Mouse (Mus musculus) Patski (cell line): ENCODE data around the gene Bcat1. TPM values are rescaled to one million over a fixed set of nuclear protein-coding genes. Genes with fewer than 3 reads are reported as not detected.
"Not testable (repeated sequence)": the region's sequence is repeated elsewhere in the genome, so short reads cannot be mapped to it uniquely, and the experiment has no call there.

Experiments
- ATAC-seq: fragments of 100-300 bp; one replicate; pipeline ENCODE4 v1.8.0; 2021
- CTCF ChIA-PET: fragments of 350-600 bp; sonication (Branson Sonifier 250); formaldehyde crosslinking; loops from one replicate; lab custom pipeline; 2022; ENCODE audit warnings: inconsistent platforms; lab: Charles Lee
- POLR2A ChIA-PET: fragments of 350-600 bp; sonication (Branson Sonifier 250); formaldehyde crosslinking; loops from one replicate; lab custom pipeline; 2022; ENCODE audit warnings: antibody characterized with exemption, inconsistent platforms; lab: Charles Lee
- DNase-seq: peaks from one replicate; pipeline ENCODE4 v3.0.0-alpha.2; 2011; ENCODE audit warnings: low read depth, low spot score
- H3K27me3 ChIP-seq: fragments of 371-371 bp; one replicate; pipeline ENCODE4 v1.5.1; 2021
- CTCF ChIP-seq: fragments of 100-300 bp; IDR thresholded peaks from one replicate; pipeline ENCODE4 v1.5.1; 2021
- in situ Hi-C: fragments of 300-500 bp; cut with MboI; formaldehyde crosslinking; loops from 3 replicates; pipeline ENCODE4 v1.11.1; 2018; ENCODE audit warnings: low pct_unique_long_range_greater_than_20kb, mixed read lengths
- polyA plus RNA-seq: library from polyadenylated mRNA; unstranded; gene quantifications from one replicate; pipeline ENCODE4 v1.2.3, GENCODE M21; 2021

Gene Bcat1
- polyA plus RNA-seq, 1 experiment from 2014 or later: 57.1 TPM

- ChIA-PET CTCF (no interaction called here), POLR2A (no interaction called here)
- ATAC-seq (no peak), DNase-seq (no peak)
- no peak for TF ChIP-seq CTCF
- no peaks in the 10 kb centered on the region for H3K27me3 ChIP-seq
- in situ Hi-C loops: no loop called here
Observed at GRCm38 (mm10) chr6:145115476-145116097, 39.6 kb upstream of the Bcat1 start, which contains the start of gene Lrmp. Gene Lrmp (plus strand): TSS chr6:145115653.

GRCm38 (mm10) chr6:145114561-145114960 lies 38.6 kb upstream of the Bcat1 start:
- CTCF ChIA-PET: no interaction called here
- no peak for TF ChIP-seq CTCF
- in situ Hi-C loops: no loop called here
- H3K27me3 ChIP-seq: no peaks in the 10 kb centered on the region
- ATAC-seq (no peak), DNase-seq (no peak)
- POLR2A ChIA-PET: no interaction called here

GRCm38 (mm10) chr6:145112865-145113264 lies 36.9 kb upstream of the Bcat1 start:
- no peak for TF ChIP-seq CTCF
- DNase-seq (no peak), ATAC-seq (no peak)
- no peaks in the 10 kb centered on the region for H3K27me3 ChIP-seq
- POLR2A ChIA-PET: no interaction called here
- in situ Hi-C loops: no loop called here
- CTCF ChIA-PET: interaction anchor here (2.1 kb wide), 1 partner anchor 24 kb away, joined by 8 read pairs; no protein-coding TSS in a partner anchor

GRCm38 (mm10) chr6:145110786-145111185 lies 34.8 kb upstream of the Bcat1 start:
- TF ChIP-seq CTCF: no peak
- in situ Hi-C loops: no loop called here

GRCm38 (mm10) chr6:145106163-145106842 lies 30.3 kb upstream of the Bcat1 start:
- in situ Hi-C loops: no loop called here
- no peak for DNase-seq
- CTCF ChIA-PET: interaction anchor here (1.1 to 1.4 kb wide), 2 partner anchors 9 to 23 kb away, joined by 3 read pairs; no protein-coding TSS in a partner anchor
- no peak for ATAC-seq
- TF ChIP-seq CTCF: no peak
- POLR2A ChIA-PET: no interaction called here
- no peaks in the 10 kb centered on the region for H3K27me3 ChIP-seq

More at GRCm38 (mm10) chr6:145110786-145111185, 34.8 kb upstream of the Bcat1 start:
- no peak for DNase-seq
- ChIA-PET POLR2A (interaction anchor here (1.4 kb wide), 1 partner anchor 12 kb away, joined by 3 read pairs; no protein-coding TSS in a partner anchor), CTCF (no interaction called here)
- peak; percentile 72 for ATAC-seq
- H3K27me3 ChIP-seq: no peaks in the 10 kb centered on the region

GRCm38 (mm10) chr6:145105439-145105838 lies 29.5 kb upstream of the Bcat1 start:
- CTCF ChIA-PET: no interaction called here
- TF ChIP-seq CTCF: no peak

GRCm38 (mm10) chr6:145104241-145104939 lies 28.4 kb upstream of the Bcat1 start:
- no peak for ATAC-seq

More at GRCm38 (mm10) chr6:145105439-145105838, 29.5 kb upstream of the Bcat1 start:
- DNase-seq: no peak
- POLR2A ChIA-PET: no interaction called here
- no peak for ATAC-seq
- H3K27me3 ChIP-seq: no peaks in the 10 kb centered on the region
- in situ Hi-C loops: no loop called here

GRCm38 (mm10) chr6:145100923-145101322 lies 24.9 kb upstream of the Bcat1 start:
- POLR2A ChIA-PET: interaction anchor here (0.6 kb wide), 3 partner anchors 39 to 218 kb away, joined by 5 to 6 read pairs (median 5); no protein-coding TSS in a partner anchor
- CTCF ChIA-PET: no interaction called here
- in situ Hi-C loops: no loop called here
- H3K27me3 ChIP-seq: no peaks in the 10 kb centered on the region
- no peak for TF ChIP-seq CTCF
- ATAC-seq (no peak), DNase-seq (no peak)

More at GRCm38 (mm10) chr6:145104241-145104939, 28.4 kb upstream of the Bcat1 start:
- ChIA-PET CTCF (no interaction called here), POLR2A (no interaction called here)
- in situ Hi-C loops: no loop called here
- H3K27me3 ChIP-seq: no peaks in the 10 kb centered on the region
- no peak for TF ChIP-seq CTCF
- DNase-seq: no peak

- DNase-seq: no peak
Observed at GRCm38 (mm10) chr6:145094431-145094830, 18.4 kb upstream of the Bcat1 start.

GRCm38 (mm10) chr6:145093038-145093622 lies 17.1 kb upstream of the Bcat1 start:
- H3K27me3 ChIP-seq, POLR2A ChIA-PET, ATAC-seq, in situ Hi-C loops, DNase-seq: not testable (repeated sequence)
- CTCF ChIA-PET: interaction anchor here (0.9 kb wide), 1 partner anchor 25 kb away, joined by 3 read pairs; no protein-coding TSS in a partner anchor

More at GRCm38 (mm10) chr6:145094431-145094830, 18.4 kb upstream of the Bcat1 start:
- no peaks in the 10 kb centered on the region for H3K27me3 ChIP-seq
- no peak for ATAC-seq
- POLR2A ChIA-PET: no interaction called here
- TF ChIP-seq CTCF: no peak
- in situ Hi-C loops: no loop called here
- CTCF ChIA-PET: no interaction called here
